Mouse (Mus musculus): ENCODE data around the gene Hnrnpll. TPM values are rescaled to one million over a fixed set of nuclear protein-coding genes. Genes with fewer than 3 reads are reported as not detected.
"Not testable (repeated sequence)": the region's sequence is repeated elsewhere in the genome, so short reads cannot be mapped to it uniquely, and the experiment has no call there.

Gene Hnrnpll
- total and polyA plus RNA-seq, 2 experiments from 2014 or later, result 40.0 to 41.8 TPM

GRCm38 (mm10) chr17:80004345-80005239, 57.5 kb downstream of the Hnrnpll start:
- no peak overlapping the region for H3K9ac ChIP-seq (replicated peaks; ENCODE audit: low read length)
- peak; percentile 69 for TF ChIP-seq CTCF (IDR thresholded peaks at IDR 0.05; ENCODE audit: low read depth)
- 46% methylated on average over 17 of the region's 17 CpGs for WGBS

DNA sequence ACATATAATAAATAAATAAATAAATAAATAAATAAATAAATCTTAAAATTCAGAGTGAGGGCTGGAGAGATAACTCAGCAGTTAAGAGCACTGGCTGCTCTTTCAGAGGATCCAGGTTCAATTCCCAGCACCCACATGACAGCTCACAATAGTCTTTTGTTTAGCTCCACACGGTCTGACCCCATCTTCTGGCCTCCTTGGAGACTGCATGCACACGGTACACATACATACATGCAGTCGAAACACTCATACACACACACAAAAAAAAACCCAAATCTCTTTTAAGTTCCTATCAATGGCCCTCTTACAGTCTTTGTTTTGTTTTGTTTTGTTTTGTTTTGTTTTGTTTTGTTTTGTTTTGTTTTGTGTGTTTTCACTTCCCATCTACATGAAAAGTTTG, 58.3 kb downstream of the Hnrnpll start:
- not testable (repeated sequence) for H3K9ac ChIP-seq (replicated peaks; ENCODE audit: low read length); ATAC-seq; H3K27me3 ChIP-seq (ENCODE audit: insufficient read depth, low read length); H3K36me3 ChIP-seq (ENCODE audit: insufficient read depth, low read length); H3K4me2 ChIP-seq (ENCODE audit: low read depth, low read length); H3K9me3 ChIP-seq (ENCODE audit: low read length); DNase-seq (ENCODE audit: low spot score); H3K4me1 ChIP-seq (ENCODE audit: insufficient read depth, low read length); H3K4me3 ChIP-seq (ENCODE audit: low read length); H3K27ac ChIP-seq
- 87% methylated on average over 3 of the region's 3 CpGs for WGBS

More at GRCm38 (mm10) chr17:80004345-80005239, 57.5 kb downstream of the Hnrnpll start:
- Histone ChIP-seq H3K27ac (no peak overlapping the region), H3K4me1 (ENCODE audit: insufficient read depth, low read length) (peaks cover 5% of the 10 kb centered on the region; the same call in 1 of the 2 replicates), H3K27me3 (ENCODE audit: insufficient read depth, low read length) (no peaks in the 10 kb centered on the region), H3K4me2 (ENCODE audit: low read depth, low read length) (no peak overlapping the region), H3K9me3 (ENCODE audit: low read length) (no peaks in the 10 kb centered on the region), H3K4me3 (ENCODE audit: low read length) (no peak overlapping the region), H3K36me3 (ENCODE audit: insufficient read depth, low read length) (no peaks in the 10 kb centered on the region)
- ATAC-seq (peak; percentile 79), DNase-seq (ENCODE audit: low spot score) (peak; percentile 83)

DNA sequence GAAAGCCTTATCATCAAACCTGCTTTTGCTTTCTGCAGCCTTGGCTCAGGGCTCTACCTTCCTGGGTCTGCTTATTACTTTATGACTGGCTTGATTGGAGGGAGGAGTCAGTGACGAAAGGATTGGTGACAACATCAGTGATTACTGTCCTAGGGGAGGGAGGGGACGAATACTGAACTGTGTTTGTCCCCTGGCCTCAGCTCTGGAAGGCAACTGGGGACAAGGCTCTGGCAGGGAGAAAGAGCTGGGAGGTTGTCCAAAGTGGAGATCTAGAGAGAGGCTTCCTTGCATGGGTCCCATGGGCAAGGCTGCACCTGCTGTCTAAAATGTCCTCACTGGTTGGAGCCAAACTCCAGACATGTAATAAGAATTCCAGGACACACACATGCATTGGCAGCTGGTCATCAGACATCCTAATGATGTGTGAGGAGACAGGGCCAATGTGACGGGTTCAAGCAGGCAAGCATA, 59.7 kb downstream of the Hnrnpll start:
- no peak for DNase-seq (ENCODE audit: low spot score)
- Histone ChIP-seq H3K4me3 (ENCODE audit: low read length) (no peak overlapping the region), H3K9me3 (ENCODE audit: low read length) (no peaks in the 10 kb centered on the region), H3K36me3 (ENCODE audit: insufficient read depth, low read length) (no peaks in the 10 kb centered on the region), H3K4me1 (ENCODE audit: insufficient read depth, low read length) (no peaks in the 10 kb centered on the region), H3K9ac (replicated peaks; ENCODE audit: low read length) (no peak overlapping the region), H3K27me3 (ENCODE audit: insufficient read depth, low read length) (no peaks in the 10 kb centered on the region), H3K27ac (no peak overlapping the region), H3K4me2 (ENCODE audit: low read depth, low read length) (no peak overlapping the region)
- TF ChIP-seq CTCF (IDR thresholded peaks at IDR 0.05; ENCODE audit: low read depth), result no peak
- peak; percentile 52; the same call in 1 of the 2 replicates for ATAC-seq
- 65% methylated on average over 3 of the region's 3 CpGs for WGBS

DNA sequence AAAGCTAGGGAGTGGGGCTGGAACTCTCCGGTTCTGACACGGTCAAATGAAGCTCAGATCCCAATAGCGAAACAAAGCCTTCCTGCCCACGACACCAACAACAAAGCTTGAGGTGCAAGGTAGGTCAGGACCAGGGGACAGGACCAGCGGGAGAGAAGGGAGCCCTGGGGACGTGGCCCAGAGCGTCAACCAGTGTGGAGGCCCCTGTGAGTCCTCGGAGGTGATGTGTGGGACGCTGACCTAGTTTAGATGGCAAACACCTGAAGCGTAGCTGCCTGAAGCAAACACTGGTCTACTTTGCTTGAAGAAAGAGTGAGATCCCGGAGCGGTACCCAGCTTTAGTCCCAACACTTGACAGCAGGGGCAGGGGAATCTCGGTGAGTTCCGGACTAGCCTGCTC, 62.5 kb downstream of the Hnrnpll start:
- no peak overlapping the region for H3K27ac ChIP-seq
- no peak overlapping the region for H3K4me2 ChIP-seq (ENCODE audit: low read depth, low read length)
- no peak for TF ChIP-seq CTCF (IDR thresholded peaks at IDR 0.05; ENCODE audit: low read depth)
- DNase-seq (ENCODE audit: low spot score) (no peak), ATAC-seq (no peak)
- H3K4me3 ChIP-seq (ENCODE audit: low read length), result no peak overlapping the region
- no peaks in the 10 kb centered on the region for H3K9me3 ChIP-seq (ENCODE audit: low read length)
- H3K9ac ChIP-seq (replicated peaks; ENCODE audit: low read length), result no peak overlapping the region
- H3K27me3 ChIP-seq (ENCODE audit: insufficient read depth, low read length), result no peaks in the 10 kb centered on the region
- H3K36me3 ChIP-seq (ENCODE audit: insufficient read depth, low read length), result no peaks in the 10 kb centered on the region
- 90% methylated on average over 14 of the region's 14 CpGs for WGBS
- H3K4me1 ChIP-seq (ENCODE audit: insufficient read depth, low read length), result no peaks in the 10 kb centered on the region

DNA sequence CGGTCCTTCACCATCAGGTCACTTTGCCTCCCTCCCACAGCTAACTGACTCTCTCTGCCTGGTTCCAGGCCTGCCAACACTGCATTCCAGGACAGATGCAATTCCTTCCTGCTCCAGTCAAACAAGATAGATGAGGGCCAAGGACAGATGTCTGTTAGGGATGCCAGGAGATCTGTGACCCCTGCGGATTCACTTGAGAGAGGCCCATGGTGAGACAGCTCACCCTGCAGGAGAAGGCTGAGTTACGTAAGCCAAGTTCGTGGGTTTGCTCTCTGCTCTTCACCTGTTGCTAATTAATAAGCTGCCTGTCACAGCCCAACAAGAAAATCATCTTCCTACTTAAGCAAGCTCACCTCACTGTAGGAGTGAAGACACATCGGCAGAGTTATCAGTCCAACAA, 63.1 kb downstream of the Hnrnpll start:
- Histone ChIP-seq H3K4me2 (ENCODE audit: low read depth, low read length) (no peak overlapping the region), H3K27ac (no peak overlapping the region), H3K9ac (replicated peaks; ENCODE audit: low read length) (no peak overlapping the region), H3K4me1 (ENCODE audit: insufficient read depth, low read length) (no peaks in the 10 kb centered on the region), H3K36me3 (ENCODE audit: insufficient read depth, low read length) (no peaks in the 10 kb centered on the region), H3K27me3 (ENCODE audit: insufficient read depth, low read length) (no peaks in the 10 kb centered on the region), H3K9me3 (ENCODE audit: low read length) (no peaks in the 10 kb centered on the region), H3K4me3 (ENCODE audit: low read length) (no peak overlapping the region)
- no peak for TF ChIP-seq CTCF (IDR thresholded peaks at IDR 0.05; ENCODE audit: low read depth)
- no peak for ATAC-seq
- no peak for DNase-seq (ENCODE audit: low spot score)
- 87% methylated on average over 5 of the region's 5 CpGs for WGBS

GRCm38 (mm10) chr17:79995091-79995691, 66.9 kb downstream of the Hnrnpll start:
- ATAC-seq (no peak), DNase-seq (ENCODE audit: low spot score) (no peak)
- Histone ChIP-seq H3K27ac (no peak overlapping the region), H3K4me3 (ENCODE audit: low read length) (no peak overlapping the region), H3K4me1 (ENCODE audit: insufficient read depth, low read length) (no peaks in the 10 kb centered on the region), H3K9me3 (ENCODE audit: low read length) (no peaks in the 10 kb centered on the region), H3K36me3 (ENCODE audit: insufficient read depth, low read length) (no peaks in the 10 kb centered on the region), H3K27me3 (ENCODE audit: insufficient read depth, low read length) (no peaks in the 10 kb centered on the region), H3K9ac (replicated peaks; ENCODE audit: low read length) (no peak overlapping the region), H3K4me2 (ENCODE audit: low read depth, low read length) (no peak overlapping the region)
- WGBS, result 86% methylated on average over 3 of the region's 3 CpGs
- no peak for TF ChIP-seq CTCF (IDR thresholded peaks at IDR 0.05; ENCODE audit: low read depth)

Measured in hindbrain, postnatal 0 days (tissue).